Mouse (Mus musculus): ENCODE measurements at regions not wholly inside any gene's neighbourhood (a gene's known extent, or its start where the extent isn't known, plus 50 kb on each side); places are given as distances from the start of the nearest gene placed in this dataset.

- no peaks in the 10 kb centered on the region for H3K79me2 ChIP-seq (ENCODE audit: control insufficient read depth, insufficient read depth, low read length, poor library complexity)
- DNase-seq (ENCODE audit: low read depth, low spot score), result no peak
- H3K4me1 ChIP-seq (ENCODE audit: control insufficient read depth in 1 of 2, insufficient read depth in 2 of 2, low read length in 2 of 2), result no peaks in the 10 kb centered on the region
- no peak overlapping the region for H3K4me3 ChIP-seq (ENCODE audit: control insufficient read depth in 1 of 2, insufficient read depth in 1 of 2, low read depth in 2 of 2, low read length in 2 of 2)
- no peaks in the 10 kb centered on the region for H3K36me3 ChIP-seq (ENCODE audit: control insufficient read depth in 1 of 2, insufficient read depth in 2 of 2, low read length in 2 of 2)
- no peaks in the 10 kb centered on the region; a peak in 1 of 4 replicates for H3K27me3 ChIP-seq (ENCODE audit: control insufficient read depth in 1 of 2, insufficient read depth in 2 of 2, low read length in 2 of 2)
- TF ChIP-seq JUND (IDR thresholded peaks at IDR 0.05; ENCODE audit: low read depth, low read length), result no peak
- TF ChIP-seq MYC (IDR thresholded peaks at IDR 0.05; ENCODE audit: low read depth, low read length), result no peak
- TF ChIP-seq CHD2 (IDR thresholded peaks at IDR 0.05; ENCODE audit: low read length), result no peak
- no peak for TF ChIP-seq CTCF (IDR thresholded peaks at IDR 0.05 in 2 of 3, conservative IDR thresholded peaks at IDR 0.05 in 1 of 3; ENCODE audit: control insufficient read depth in 1 of 3, insufficient read depth in 1 of 3, low read depth in 2 of 3, low read length in 3 of 3, poor library complexity in 1 of 3, severe bottlenecking in 1 of 3)
- no peak for TF ChIP-seq POLR2AphosphoS5 (IDR thresholded peaks at IDR 0.05; ENCODE audit: borderline replicate concordance, low read depth, low read length)
- no peak for TF ChIP-seq GATA1 (IDR thresholded peaks at IDR 0.05; ENCODE audit: low read depth, low read length)
- TF ChIP-seq NELFE (IDR thresholded peaks at IDR 0.05; ENCODE audit: low read depth, low read length), result no peak
- TF ChIP-seq ZNF384 (IDR thresholded peaks at IDR 0.05; ENCODE audit: low read depth, low read length), result no peak
- no peak for TF ChIP-seq UBTF (IDR thresholded peaks at IDR 0.05; ENCODE audit: borderline replicate concordance, insufficient read depth, low read depth, low read length)
- TF ChIP-seq E2F4 (IDR thresholded peaks at IDR 0.05; ENCODE audit: borderline replicate concordance, low read depth, low read length), result no peak
- H3K9ac ChIP-seq (ENCODE audit: control insufficient read depth, low read depth, low read length, poor library complexity, severe bottlenecking), result no peak overlapping the region
- no peaks in the 10 kb centered on the region for H3K9me3 ChIP-seq (replicated peaks; ENCODE audit: insufficient read depth, low read length)
- H3K27ac ChIP-seq (ENCODE audit: control insufficient read depth, low read depth, low read length), result no peak overlapping the region
Measured at GRCm38 (mm10) chr8:116046859-116047258, 339.3 kb upstream of the Maf start.

GRCm38 (mm10) chr8:116045526-116045925 is 337.9 kb upstream of the Maf start:
- H3K79me2 ChIP-seq (ENCODE audit: control insufficient read depth, insufficient read depth, low read length, poor library complexity), result no peaks in the 10 kb centered on the region
- H3K4me1 ChIP-seq (ENCODE audit: control insufficient read depth in 1 of 2, insufficient read depth in 2 of 2, low read length in 2 of 2), result no peaks in the 10 kb centered on the region
- no peak overlapping the region for H3K9ac ChIP-seq (ENCODE audit: control insufficient read depth, low read depth, low read length, poor library complexity, severe bottlenecking)
- H3K9me3 ChIP-seq (replicated peaks; ENCODE audit: insufficient read depth, low read length), result no peaks in the 10 kb centered on the region
- H3K36me3 ChIP-seq (ENCODE audit: control insufficient read depth in 1 of 2, insufficient read depth in 2 of 2, low read length in 2 of 2), result no peaks in the 10 kb centered on the region
- no peak overlapping the region for H3K27ac ChIP-seq (ENCODE audit: control insufficient read depth, low read depth, low read length)
- no peak overlapping the region for H3K4me3 ChIP-seq (ENCODE audit: control insufficient read depth in 1 of 2, insufficient read depth in 1 of 2, low read depth in 2 of 2, low read length in 2 of 2)
- TF ChIP-seq TAL1 (IDR thresholded peaks at IDR 0.05; ENCODE audit: low read length) (no peak), CHD1 (IDR thresholded peaks at IDR 0.05; ENCODE audit: low read depth, low read length) (no peak), RAD21 (IDR thresholded peaks at IDR 0.05; ENCODE audit: low read depth, low read length) (no peak), GATA1 (IDR thresholded peaks at IDR 0.05; ENCODE audit: low read depth, low read length) (no peak), MAFK (IDR thresholded peaks at IDR 0.05; ENCODE audit: borderline replicate concordance, low read depth, low read length) (no peak), UBTF (IDR thresholded peaks at IDR 0.05; ENCODE audit: borderline replicate concordance, insufficient read depth, low read depth, low read length) (no peak)
- H3K27me3 ChIP-seq (ENCODE audit: control insufficient read depth in 1 of 2, insufficient read depth in 2 of 2, low read length in 2 of 2), result no peaks in the 10 kb centered on the region; a peak in 1 of 4 replicates
- no peak for DNase-seq (ENCODE audit: low read depth, low spot score)

GRCm38 (mm10) chr8:116043381-116043780 is 335.8 kb upstream of the Maf start:
- Histone ChIP-seq H3K4me1 (ENCODE audit: control insufficient read depth in 1 of 2, insufficient read depth in 2 of 2, low read length in 2 of 2) (no peaks in the 10 kb centered on the region), H3K79me2 (ENCODE audit: control insufficient read depth, insufficient read depth, low read length, poor library complexity) (no peaks in the 10 kb centered on the region), H3K4me3 (ENCODE audit: control insufficient read depth in 1 of 2, insufficient read depth in 1 of 2, low read depth in 2 of 2, low read length in 2 of 2) (no peak overlapping the region), H3K9me3 (replicated peaks; ENCODE audit: insufficient read depth, low read length) (no peaks in the 10 kb centered on the region), H3K27me3 (ENCODE audit: control insufficient read depth in 1 of 2, insufficient read depth in 2 of 2, low read length in 2 of 2) (no peaks in the 10 kb centered on the region; a peak in 1 of 4 replicates), H3K27ac (ENCODE audit: control insufficient read depth, low read depth, low read length) (no peak overlapping the region), H3K9ac (ENCODE audit: control insufficient read depth, low read depth, low read length, poor library complexity, severe bottlenecking) (no peak overlapping the region), H3K36me3 (ENCODE audit: control insufficient read depth in 1 of 2, insufficient read depth in 2 of 2, low read length in 2 of 2) (no peaks in the 10 kb centered on the region)
- no peak for TF ChIP-seq USF2 (IDR thresholded peaks at IDR 0.05; ENCODE audit: borderline replicate concordance in 1 of 2, insufficient read depth in 1 of 2, low read depth in 1 of 2, low read length in 2 of 2)
- no peak for TF ChIP-seq CTCF (IDR thresholded peaks at IDR 0.05 in 2 of 3, conservative IDR thresholded peaks at IDR 0.05 in 1 of 3; ENCODE audit: control insufficient read depth in 1 of 3, insufficient read depth in 1 of 3, low read depth in 2 of 3, low read length in 3 of 3, poor library complexity in 1 of 3, severe bottlenecking in 1 of 3)
- no peak for TF ChIP-seq MYC (IDR thresholded peaks at IDR 0.05; ENCODE audit: low read depth, low read length)
- TF ChIP-seq TBP (IDR thresholded peaks at IDR 0.05; ENCODE audit: low read depth, low read length), result no peak
- no peak for TF ChIP-seq ZMIZ1 (IDR thresholded peaks at IDR 0.05; ENCODE audit: low read depth, low read length)
- no peak for TF ChIP-seq POLR2A (IDR thresholded peaks at IDR 0.05; ENCODE audit: control insufficient read depth in 1 of 2, insufficient read depth in 1 of 2, low read depth in 1 of 2, low read length in 2 of 2, poor library complexity in 1 of 2)
- TF ChIP-seq GABPA (IDR thresholded peaks at IDR 0.05; ENCODE audit: low read depth, low read length), result no peak
- no peak for TF ChIP-seq TCF12 (IDR thresholded peaks at IDR 0.05; ENCODE audit: low read depth, low read length)
- TF ChIP-seq CHD1 (IDR thresholded peaks at IDR 0.05; ENCODE audit: low read depth, low read length), result no peak
- TF ChIP-seq MXI1 (IDR thresholded peaks at IDR 0.05; ENCODE audit: low read depth, low read length), result no peak
- no peak for TF ChIP-seq ELF1 (IDR thresholded peaks at IDR 0.05; ENCODE audit: low read depth, low read length)
- no peak for TF ChIP-seq RAD21 (IDR thresholded peaks at IDR 0.05; ENCODE audit: low read depth, low read length)
- TF ChIP-seq EP300 (IDR thresholded peaks at IDR 0.05; ENCODE audit: low read depth in 1 of 2, low read length in 2 of 2), result no peak
- DNase-seq (ENCODE audit: low read depth, low spot score), result no peak

Data from MEL (cell line).